ENCODE assay signal across 8 mouse cellular contexts in genomic region chr14:55029034-55029698, GRCm38 (mm10). TPM values are rescaled to one million over a fixed set of nuclear protein-coding genes. Genes with fewer than 3 reads are reported as not detected.
DNase-seq lines count a peak whose midpoint lies in the region; ATAC-seq and TF ChIP-seq lines count a peak whose summit lies in the region.

No protein-coding gene starts in this region.

- no peaks in the 10 kb centered on the region for H3K9me3 ChIP-seq in lung, postnatal 0 days (ENCODE audit: low read length)
- no peaks in the 10 kb centered on the region for H3K9me3 ChIP-seq in forebrain, postnatal 0 days (ENCODE audit: low read length)

- H3K4me1 ChIP-seq in lung, postnatal 0 days (ENCODE audit: insufficient read depth, low read depth, low read length) = no peaks in the 10 kb centered on the region
- peaks cover 15% of the 10 kb centered on the region for H3K4me1 ChIP-seq in forebrain, postnatal 0 days (ENCODE audit: insufficient read depth)

- peak; percentile 61 for TF ChIP-seq CTCF in lung, postnatal 0 days (IDR thresholded peaks at IDR 0.05)
- peak; percentile 71 for TF ChIP-seq CTCF in forebrain, postnatal 0 days (IDR thresholded peaks at IDR 0.05; ENCODE audit: low read depth)

- no peaks in the 10 kb centered on the region; the same call in 1 of the 2 replicates for H3K27me3 ChIP-seq in lung, postnatal 0 days (replicated peaks; ENCODE audit: insufficient read depth, low read length)
- H3K27me3 ChIP-seq in forebrain, postnatal 0 days (ENCODE audit: insufficient read depth, low read length) = no peaks in the 10 kb centered on the region

- DNase-seq in lung, postnatal 0 days (ENCODE audit: low spot score) = peak; percentile 40
- no peak for DNase-seq in lung, postnatal 4 days
- DNase-seq in cerebellum, adult 18-20 months = peak; percentile 65 to 68
- peak; percentile 76 for DNase-seq in forebrain, postnatal 0 days
- DNase-seq in thymus, postnatal 36 days = peak; percentile 20 to 29
- DNase-seq in gastrocnemius, postnatal 25 days = no peak
- DNase-seq in frontal cortex, postnatal 25 days (ENCODE audit: low spot score in 2 of 2) = no peak

- no peak for ATAC-seq in lung, postnatal 0 days
- peak; percentile 44; the same call in 1 of the 2 replicates for ATAC-seq in forebrain, postnatal 0 days
- ATAC-seq in megakaryocyte-erythroid progenitor cell, adult 5-6 weeks (replicated peaks; ENCODE audit: low FRiP score, low TSS enrichment, poor library complexity, severe bottlenecking) = 0 out of 2 replicates have a peak, but pooled peaks have one; percentile 56

- TF ChIP-seq EP300 in lung, postnatal 0 days (IDR thresholded peaks at IDR 0.05) = no peak

- H3K4me2 ChIP-seq in lung, postnatal 0 days (replicated peaks; ENCODE audit: low read depth, low read length) = no peak overlapping the region
- H3K4me2 ChIP-seq in forebrain, postnatal 0 days (ENCODE audit: low read depth) = peak overlapping the region; percentile 29; the same call in 1 of the 2 replicates

- H3K36me3 ChIP-seq in lung, postnatal 0 days (ENCODE audit: insufficient read depth, low read length) = peaks cover 9% of the 10 kb centered on the region; the same call in 1 of the 2 replicates
- H3K36me3 ChIP-seq in forebrain, postnatal 0 days (ENCODE audit: insufficient read depth) = peaks cover 10% of the 10 kb centered on the region; the same call in 1 of the 2 replicates

- no peak overlapping the region for H3K27ac ChIP-seq in lung, postnatal 0 days (ENCODE audit: low read length)
- H3K27ac ChIP-seq in forebrain, postnatal 0 days (ENCODE audit: low read depth, low read length) = peak overlapping the region; percentile 86

- no peak overlapping the region for H3K4me3 ChIP-seq in lung, postnatal 0 days (ENCODE audit: low read depth, low read length)
- H3K4me3 ChIP-seq in forebrain, postnatal 0 days (ENCODE audit: low read depth, low read length) = no peak overlapping the region

- no peak overlapping the region for H3K9ac ChIP-seq in lung, postnatal 0 days (replicated peaks; ENCODE audit: low read depth)
- H3K9ac ChIP-seq in forebrain, postnatal 0 days = no peak overlapping the region; the same call in none of the 2 replicates

- WGBS in lung, postnatal 0 days = 14% methylated on average over 11 of the region's 11 CpGs
- 9% methylated on average over 11 of the region's 11 CpGs for WGBS in forebrain, postnatal 0 days

RNA-seq across cellular contexts. Expression of gene Ngdn, which starts 13.9 kb away (rescaled TPM):
- 59.1 and 62.8 TPM in 2 replicates for polyA plus RNA-seq in lung, postnatal 0 days (2015; fragmentation: Nextera tagmentation; extraction: Ambion mirVana)
- 24.2 and 36.8 TPM in 2 replicates for total RNA-seq in forebrain, postnatal 0 days (2014; rRNA removed)
- polyA plus RNA-seq in forebrain, postnatal 0 days (2015; fragmentation: Nextera tagmentation; extraction: Ambion mirVana) = 47.9 and 51.3 TPM in 2 replicates
- 63.6 and 71.5 TPM in 2 replicates for total RNA-seq in megakaryocyte-erythroid progenitor cell, adult 5-6 weeks (2014; fragmentation: Nextera tagmentation)
- total RNA-seq in megakaryocyte-erythroid progenitor cell, adult 5-6 weeks (2017) = 53.4 and 64.6 TPM in 2 replicates
- total RNA-seq in gastrocnemius, postnatal 25 days (2021) = 10 to 100 TPM; 15.7 to 17.0 TPM

RNA-seq across cellular contexts. Expression of gene Myh7, which starts 34.7 kb away (rescaled TPM):
- polyA plus RNA-seq in lung, postnatal 0 days (2015; fragmentation: Nextera tagmentation; extraction: Ambion mirVana) = 16.4 and 19.1 TPM in 2 replicates
- 8.5 and 9.3 TPM in 2 replicates for total RNA-seq in forebrain, postnatal 0 days (2014; rRNA removed)
- 8.8 and 9.6 TPM in 2 replicates for polyA plus RNA-seq in forebrain, postnatal 0 days (2015; fragmentation: Nextera tagmentation; extraction: Ambion mirVana)
- not detected in 2 replicates for total RNA-seq in megakaryocyte-erythroid progenitor cell, adult 5-6 weeks (2014; fragmentation: Nextera tagmentation)
- not detected in 2 replicates for total RNA-seq in megakaryocyte-erythroid progenitor cell, adult 5-6 weeks (2017)
- 1,000 to 10,000 TPM in 1 of 2 experiments, 100 to 1,000 TPM in 1; 192 to 1,011 TPM for total RNA-seq in gastrocnemius, postnatal 25 days (2021)

RNA-seq across cellular contexts. Expression of gene Gm17428, which starts 52.4 kb away (rescaled TPM):
- polyA plus RNA-seq in lung, postnatal 0 days (2015; fragmentation: Nextera tagmentation; extraction: Ambion mirVana) = not detected in 2 replicates
- not detected in 2 replicates for total RNA-seq in forebrain, postnatal 0 days (2014; rRNA removed)
- polyA plus RNA-seq in forebrain, postnatal 0 days (2015; fragmentation: Nextera tagmentation; extraction: Ambion mirVana) = not detected in 2 replicates
- total RNA-seq in megakaryocyte-erythroid progenitor cell, adult 5-6 weeks (2014; fragmentation: Nextera tagmentation) = not detected in 2 replicates
- not detected in 2 replicates for total RNA-seq in megakaryocyte-erythroid progenitor cell, adult 5-6 weeks (2017)
- not detected for total RNA-seq in gastrocnemius, postnatal 25 days (2021)

Comparison
In these comparisons a context has a peak if more than half of its experiments do, and no peak if none do; other contexts are left out.
1. DNase-seq: peak in lung, postnatal 0 days (single experiment), cerebellum, adult 18-20 months (2 of 2), forebrain, postnatal 0 days (single experiment) and thymus, postnatal 36 days (2 of 2); none in lung, postnatal 4 days (0 of 2), gastrocnemius, postnatal 25 days (single experiment) and frontal cortex, postnatal 25 days (0 of 2).
2. RNA of gene Myh7, which starts 34.7 kb away (total RNA-seq): 192 to 1,011 TPM in gastrocnemius, postnatal 25 days; 8.5 to 9.3 TPM in forebrain, postnatal 0 days and not detected in megakaryocyte-erythroid progenitor cell, adult 5-6 weeks; every median in the first group is over 10 times any median in the second.